8 mouse cellular contexts compared by ENCODE assay signal in genomic region chr16:30065537-30066183, GRCm38 (mm10). TPM values are rescaled to one million over a fixed set of nuclear protein-coding genes. Genes with fewer than 3 reads are reported as not detected.
DNase-seq lines count a peak whose midpoint lies in the region; ATAC-seq and TF ChIP-seq lines count a peak whose summit lies in the region.

No protein-coding gene starts in this region.

- DNase-seq in lung, embryonic 14.5 days, result peak; percentile 56
- DNase-seq in lung, postnatal 14 days, result no peak
- peak; percentile 45 for DNase-seq in embryonic facial prominence, embryonic 10.5 days (ENCODE audit: low spot score)
- DNase-seq in hindbrain, embryonic 10.5 days (ENCODE audit: low spot score), result no peak
- DNase-seq in stomach, postnatal 0 days (ENCODE audit: low spot score), result no peak
- no peak for DNase-seq in frontal cortex, postnatal 25 days (ENCODE audit: low spot score in 2 of 2)

- peak overlapping the region; percentile 92 for H3K4me2 ChIP-seq in lung, embryonic 14.5 days
- peak overlapping the region; percentile 95 for H3K4me2 ChIP-seq in lung, embryonic 16.5 days (ENCODE audit: low read depth, low read length)
- peak overlapping the region; percentile 90 for H3K4me2 ChIP-seq in stomach, postnatal 0 days (replicated peaks; ENCODE audit: low read depth)

- H3K27me3 ChIP-seq in lung, embryonic 14.5 days (ENCODE audit: insufficient read depth, low read length), result no peaks in the 10 kb centered on the region
- peaks cover 20% of the 10 kb centered on the region for H3K27me3 ChIP-seq in embryonic facial prominence, embryonic 10.5 days (replicated peaks; ENCODE audit: low read depth, poor library complexity, severe bottlenecking)
- H3K27me3 ChIP-seq in hindbrain, embryonic 10.5 days (ENCODE audit: insufficient read depth, poor library complexity, severe bottlenecking), result peaks cover 54% of the 10 kb centered on the region
- H3K27me3 ChIP-seq in lung, embryonic 16.5 days (ENCODE audit: control insufficient read depth, insufficient read depth, low read depth, low read length), result no peaks in the 10 kb centered on the region
- no peaks in the 10 kb centered on the region for H3K27me3 ChIP-seq in stomach, postnatal 0 days (ENCODE audit: control insufficient read depth, insufficient read depth, low read length)

- peaks cover 11% of the 10 kb centered on the region for H3K36me3 ChIP-seq in lung, embryonic 14.5 days (ENCODE audit: insufficient read depth)
- H3K36me3 ChIP-seq in embryonic facial prominence, embryonic 10.5 days (replicated peaks), result peaks cover 7% of the 10 kb centered on the region; the same call in 1 of the 2 replicates
- H3K36me3 ChIP-seq in hindbrain, embryonic 10.5 days, result 0 out of 2 replicates have a peak, but pooled peaks cover 6% of the 10 kb centered on the region
- H3K36me3 ChIP-seq in lung, embryonic 16.5 days (ENCODE audit: control insufficient read depth, insufficient read depth, low read length), result no peaks in the 10 kb centered on the region; the same call in 1 of the 2 replicates
- no peaks in the 10 kb centered on the region for H3K36me3 ChIP-seq in stomach, postnatal 0 days (ENCODE audit: control insufficient read depth, insufficient read depth, low read length)

- peaks cover 39% of the 10 kb centered on the region for H3K4me1 ChIP-seq in lung, embryonic 14.5 days (ENCODE audit: insufficient read depth)
- peaks cover 85% of the 10 kb centered on the region for H3K4me1 ChIP-seq in embryonic facial prominence, embryonic 10.5 days
- H3K4me1 ChIP-seq in hindbrain, embryonic 10.5 days (replicated peaks), result peaks cover 90% of the 10 kb centered on the region
- H3K4me1 ChIP-seq in lung, embryonic 16.5 days (replicated peaks; ENCODE audit: control insufficient read depth, insufficient read depth, low read length), result peaks cover 51% of the 10 kb centered on the region
- H3K4me1 ChIP-seq in stomach, postnatal 0 days (replicated peaks; ENCODE audit: control insufficient read depth, insufficient read depth), result peaks cover 14% of the 10 kb centered on the region

- no peak for TF ChIP-seq EP300 in stomach, postnatal 0 days (optimal IDR thresholded peaks at IDR 0.05)

- peak overlapping the region; percentile 85 for H3K9ac ChIP-seq in lung, embryonic 14.5 days
- peak overlapping the region; percentile 93 for H3K9ac ChIP-seq in lung, embryonic 16.5 days (ENCODE audit: low read length)
- H3K9ac ChIP-seq in stomach, postnatal 0 days (ENCODE audit: low read length), result peak overlapping the region; percentile 73

- H3K27ac ChIP-seq in lung, embryonic 14.5 days (ENCODE audit: low read depth), result peak overlapping the region; percentile 93
- H3K27ac ChIP-seq in embryonic facial prominence, embryonic 10.5 days (replicated peaks), result peak overlapping the region; percentile 99
- H3K27ac ChIP-seq in hindbrain, embryonic 10.5 days, result peak overlapping the region; percentile 91
- H3K27ac ChIP-seq in lung, embryonic 16.5 days (ENCODE audit: low read length), result peak overlapping the region; percentile 98
- peak overlapping the region; percentile 93 for H3K27ac ChIP-seq in stomach, postnatal 0 days (replicated peaks)

- peak overlapping the region; percentile 84 for H3K4me3 ChIP-seq in lung, embryonic 14.5 days (ENCODE audit: low read depth, low read length)
- peak overlapping the region; percentile 67 for H3K4me3 ChIP-seq in embryonic facial prominence, embryonic 10.5 days
- H3K4me3 ChIP-seq in hindbrain, embryonic 10.5 days, result peak overlapping the region; percentile 77
- H3K4me3 ChIP-seq in lung, embryonic 16.5 days (ENCODE audit: low read length), result peak overlapping the region; percentile 90
- H3K4me3 ChIP-seq in stomach, postnatal 0 days (ENCODE audit: low read depth, low read length), result peak overlapping the region; percentile 70

- WGBS in lung, embryonic 14.5 days, result 0% methylated on average over 21 of the region's 21 CpGs
- under 1% methylated on average over 21 of the region's 21 CpGs for WGBS in embryonic facial prominence, embryonic 10.5 days
- under 1% methylated on average over 21 of the region's 21 CpGs for WGBS in hindbrain, embryonic 10.5 days
- WGBS in lung, embryonic 16.5 days, result under 1% methylated on average over 21 of the region's 21 CpGs
- WGBS in stomach, postnatal 0 days, result 2% methylated on average over 21 of the region's 21 CpGs

- H3K9me3 ChIP-seq in lung, embryonic 14.5 days (ENCODE audit: low read depth, low read length), result no peaks in the 10 kb centered on the region
- no peaks in the 10 kb centered on the region for H3K9me3 ChIP-seq in embryonic facial prominence, embryonic 10.5 days
- H3K9me3 ChIP-seq in hindbrain, embryonic 10.5 days, result no peaks in the 10 kb centered on the region
- H3K9me3 ChIP-seq in lung, embryonic 16.5 days (ENCODE audit: control insufficient read depth, low read length), result no peaks in the 10 kb centered on the region
- no peaks in the 10 kb centered on the region for H3K9me3 ChIP-seq in stomach, postnatal 0 days (ENCODE audit: control insufficient read depth, low read length)

- TF ChIP-seq CTCF in lung, embryonic 14.5 days (IDR thresholded peaks at IDR 0.05; ENCODE audit: low read depth), result no peak
- no peak for TF ChIP-seq CTCF in stomach, postnatal 0 days (IDR thresholded peaks at IDR 0.05; ENCODE audit: low read depth)

- no peak for ATAC-seq in lung, embryonic 14.5 days (ENCODE audit: insufficient read depth)
- ATAC-seq in lung, embryonic 16.5 days (ENCODE audit: low read depth), result no peak
- ATAC-seq in stomach, postnatal 0 days (ENCODE audit: low FRiP score, low TSS enrichment), result no peak
- ATAC-seq in megakaryocyte progenitor cell, adult 5-6 weeks (replicated peaks; ENCODE audit: poor library complexity), result no peak

RNA-seq across cellular contexts. Expression of gene Hes1, which starts 1.5 kb away (rescaled TPM):
- polyA plus RNA-seq in lung, embryonic 14.5 days (2014; fragmentation: Nextera tagmentation; extraction: Ambion mirVana), result 52.9 and 54.0 TPM in 2 replicates
- 43.3 and 47.2 TPM in 2 replicates for polyA plus RNA-seq in embryonic facial prominence, embryonic 10.5 days (2016; fragmentation: Nextera tagmentation; extraction: Ambion mirVana)
- 31.2 and 31.9 TPM in 2 replicates for polyA plus RNA-seq in hindbrain, embryonic 10.5 days (2016; fragmentation: Nextera tagmentation; extraction: Ambion mirVana)
- 37.1 and 40.7 TPM in 2 replicates for polyA plus RNA-seq in lung, embryonic 16.5 days (2015; fragmentation: Nextera tagmentation; extraction: Ambion mirVana)
- 66.2 and 73.1 TPM in 2 replicates for polyA plus RNA-seq in stomach, postnatal 0 days (2015; fragmentation: Nextera tagmentation; extraction: Ambion mirVana)
- 0.24 and 0.47 TPM in 2 replicates for total RNA-seq in megakaryocyte progenitor cell, adult 5-6 weeks (2015)
- total RNA-seq in megakaryocyte progenitor cell, adult 5-6 weeks (2017), result 0.41 and 6.0 TPM in 2 replicates

Comparison
In these comparisons a context has a peak if more than half of its experiments do, and no peak if none do; other contexts are left out.
1. DNase-seq: peak in lung, embryonic 14.5 days (single experiment) and embryonic facial prominence, embryonic 10.5 days (single experiment); none in lung, postnatal 14 days (single experiment), hindbrain, embryonic 10.5 days (single experiment), stomach, postnatal 0 days (single experiment) and frontal cortex, postnatal 25 days (0 of 2).
2. Peak in every context shown above with its lines, with median percentiles within 50 percentile points of each other: H3K27ac ChIP-seq, H3K4me2 ChIP-seq, H3K4me3 ChIP-seq and H3K9ac ChIP-seq.